Mouse (Mus musculus): ENCODE results near the gene Atrip.

GRCm38 (mm10) chr9:109087987-109088386 is 14.1 kb upstream of the Atrip start:
- no peak for TF ChIP-seq CTCF (IDR thresholded peaks at IDR 0.05; ENCODE audit: borderline replicate concordance, insufficient read depth, low read length)
- TF ChIP-seq POLR2A (IDR thresholded peaks at IDR 0.05; ENCODE audit: low read depth, low read length): no peak

All from embryonic fibroblast, embryonic 13.5 days (primary cell).